Mouse (Mus musculus) ovary, postnatal 14 days (tissue): ENCODE measurements at regions not wholly inside any gene's neighbourhood (a gene's known extent, or its start where the extent isn't known, plus 50 kb on each side); places are given as distances from the start of the nearest gene placed in this dataset.

Experiments used
- DNase-seq: peaks from one replicate; pipeline ENCODE4 v3.0.0; 2022; ENCODE audit warnings: low spot score

DNA sequence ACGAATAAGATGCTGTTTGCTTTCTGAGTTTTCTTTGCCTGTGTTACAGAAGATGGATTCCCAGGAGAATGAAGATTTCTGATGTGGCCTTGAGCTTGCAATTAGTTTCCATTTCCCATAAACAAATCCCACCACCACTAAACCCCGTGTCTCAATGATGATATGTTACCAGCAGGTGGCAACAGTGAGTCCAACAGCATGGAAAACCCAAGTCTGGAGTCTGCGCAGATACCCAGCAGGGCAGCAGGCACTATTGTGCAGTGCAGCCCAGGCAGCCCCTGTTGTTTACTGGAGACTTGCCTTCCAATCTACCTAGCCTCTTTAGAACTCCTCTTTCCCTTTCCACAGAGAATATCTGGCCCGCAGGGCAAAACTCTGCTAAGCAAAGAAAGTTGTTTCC is 62.7 kb downstream of the Bmp2 start:
- DNase-seq = no peak

DNA sequence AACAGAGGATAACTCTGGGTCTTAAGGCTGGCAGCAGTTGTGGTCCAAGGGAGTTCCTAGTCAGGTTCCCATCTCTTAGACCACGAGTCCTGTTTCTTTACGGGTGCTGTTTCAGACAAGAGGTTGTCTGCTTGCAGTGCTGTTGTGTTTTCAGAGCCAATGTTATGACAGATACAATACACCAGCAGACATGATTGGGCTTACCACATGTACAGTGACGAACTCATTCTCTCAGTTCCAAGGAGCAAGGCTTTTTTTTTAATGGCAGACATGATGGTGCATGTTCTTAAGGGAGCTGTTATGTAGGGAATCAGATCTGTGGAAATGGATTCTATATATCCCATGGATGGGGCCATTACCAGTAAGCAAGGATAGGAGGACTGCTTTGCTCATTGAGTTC is 63.3 kb downstream of the Bmp2 start:
- DNase-seq = no peak

DNA sequence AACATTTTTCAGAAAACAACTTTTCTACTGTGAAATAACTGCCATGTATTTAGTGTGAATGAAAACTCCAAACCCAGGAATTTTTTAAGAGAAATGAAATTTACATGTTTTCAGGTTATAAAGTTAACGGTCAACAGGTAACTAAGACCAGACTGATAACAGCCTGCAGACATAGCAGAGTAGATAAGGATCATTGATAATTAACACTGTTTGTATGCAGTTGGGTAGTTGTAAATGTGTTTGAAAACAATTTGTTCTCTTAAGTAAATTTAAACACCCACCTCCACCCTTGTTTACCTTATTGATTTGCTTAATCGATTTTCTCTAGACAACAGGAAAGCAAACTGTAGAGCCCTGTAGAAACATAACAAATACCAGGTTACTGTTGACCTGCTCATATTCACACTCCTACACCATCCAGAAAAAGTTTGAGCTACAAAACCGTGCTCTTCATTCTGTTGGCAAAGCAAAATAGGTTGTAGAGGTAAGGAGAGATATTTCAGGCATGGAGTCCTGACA is 65.4 kb downstream of the Bmp2 start:
- no peak for DNase-seq

DNA sequence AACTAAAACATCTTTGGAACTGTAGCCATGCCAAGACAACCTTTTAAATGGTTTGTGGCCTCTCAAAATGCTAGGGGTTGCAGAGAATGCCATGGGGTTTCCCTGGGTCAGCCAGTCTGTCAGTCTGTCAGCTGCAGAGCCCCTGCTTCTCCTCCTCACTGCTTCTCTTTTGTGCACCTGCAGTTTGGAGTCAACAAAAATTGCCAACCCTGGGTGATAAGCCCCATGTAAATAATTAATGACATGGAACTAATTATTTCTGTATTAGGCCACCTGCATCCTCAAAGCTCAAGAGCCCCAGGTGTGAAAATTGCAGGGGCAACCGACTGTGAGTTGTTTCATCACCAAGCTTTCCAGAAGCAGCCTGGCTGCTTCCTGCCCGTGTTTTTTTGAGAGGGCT is 70.6 kb downstream of the Bmp2 start:
- no peak for DNase-seq

DNA sequence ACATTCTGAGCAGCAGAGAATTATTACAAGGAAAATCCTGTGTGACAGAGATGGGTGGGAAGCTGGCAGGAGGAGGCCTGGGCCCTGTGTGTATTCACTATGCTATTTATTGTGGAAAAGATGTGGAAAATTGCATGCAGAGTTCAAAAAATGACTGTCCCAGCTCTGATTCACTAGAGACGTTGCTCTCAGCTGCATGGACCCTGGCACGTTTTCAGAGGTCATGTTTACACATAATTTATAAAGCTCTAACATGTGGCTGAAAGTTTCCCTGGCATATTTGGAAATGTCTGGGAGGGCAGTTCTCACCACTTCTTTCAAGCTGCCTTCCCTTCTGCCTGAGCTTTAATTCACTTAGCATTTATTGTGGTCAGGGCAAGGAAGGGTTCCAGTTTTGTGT is 73.6 kb downstream of the Bmp2 start:
- DNase-seq = no peak

DNA sequence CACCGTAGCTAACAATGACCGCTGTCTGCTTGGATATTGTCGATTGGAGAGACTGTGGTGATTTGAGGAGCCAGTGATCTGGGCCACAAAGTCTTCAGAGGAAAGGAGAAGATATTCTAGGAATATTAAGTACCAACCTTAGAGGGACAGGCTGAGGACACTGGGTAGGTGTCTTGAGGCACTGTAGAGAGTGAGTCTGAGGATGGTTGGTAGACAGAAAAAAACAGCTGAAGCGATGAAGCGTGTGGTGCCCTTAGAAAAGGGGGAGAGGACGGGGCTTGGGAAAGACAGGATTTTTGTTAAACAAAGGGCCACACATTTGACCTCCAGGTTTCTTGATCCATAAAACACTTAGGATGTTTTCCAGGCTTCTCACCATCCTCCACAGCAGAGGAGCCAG is 76.9 kb downstream of the Bmp2 start:
- no peak for DNase-seq

DNA sequence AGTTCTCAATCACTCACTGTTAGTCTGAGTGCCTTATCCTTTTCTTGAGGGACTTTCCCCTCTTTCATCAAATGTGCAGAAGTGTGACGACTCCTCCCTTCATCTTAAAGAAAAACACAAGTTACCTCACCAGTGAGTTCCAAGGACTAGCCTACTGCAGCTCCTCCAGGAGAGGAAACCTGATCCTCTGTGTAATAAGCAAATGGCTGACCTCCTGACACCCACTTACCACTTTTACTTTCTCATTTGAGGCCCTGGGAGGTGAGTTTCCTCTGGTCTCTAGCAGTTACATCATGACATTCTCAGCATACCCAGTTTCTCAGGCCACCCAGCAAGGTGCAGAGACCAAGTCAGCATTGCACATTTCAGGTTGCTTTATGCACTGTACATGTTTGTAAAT is 83.5 kb downstream of the Bmp2 start:
- DNase-seq = no peak

DNA sequence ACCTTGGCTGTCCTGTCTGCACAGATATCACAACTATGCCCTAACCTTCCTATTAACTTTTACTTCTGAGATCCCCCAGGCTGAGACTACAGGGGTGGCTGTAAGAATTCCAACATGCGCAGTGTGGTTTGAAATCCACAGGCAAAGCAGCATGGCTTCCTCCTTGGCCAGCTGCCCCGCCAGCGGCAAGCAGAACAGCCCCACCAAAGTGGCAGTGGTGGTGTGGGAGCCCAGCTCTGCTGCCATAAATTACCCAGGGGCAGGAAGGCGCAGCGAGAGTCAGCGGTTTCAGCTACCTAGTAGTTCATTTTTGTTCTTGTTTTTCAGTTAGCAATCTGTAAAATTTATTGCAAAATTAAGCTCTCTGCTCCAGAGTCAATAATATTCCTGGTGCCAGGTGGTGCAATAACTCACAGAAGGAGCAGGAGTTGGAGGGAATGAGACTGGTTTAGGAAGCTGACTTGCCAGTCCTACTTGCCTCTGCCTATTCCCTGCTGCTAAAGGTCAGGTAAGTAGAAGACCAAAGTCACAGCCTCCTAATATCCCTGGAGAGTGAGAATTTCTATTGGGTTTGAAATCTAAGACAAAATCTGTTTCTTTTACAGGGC is 98.0 kb downstream of the Bmp2 start:
- DNase-seq = no peak

DNA sequence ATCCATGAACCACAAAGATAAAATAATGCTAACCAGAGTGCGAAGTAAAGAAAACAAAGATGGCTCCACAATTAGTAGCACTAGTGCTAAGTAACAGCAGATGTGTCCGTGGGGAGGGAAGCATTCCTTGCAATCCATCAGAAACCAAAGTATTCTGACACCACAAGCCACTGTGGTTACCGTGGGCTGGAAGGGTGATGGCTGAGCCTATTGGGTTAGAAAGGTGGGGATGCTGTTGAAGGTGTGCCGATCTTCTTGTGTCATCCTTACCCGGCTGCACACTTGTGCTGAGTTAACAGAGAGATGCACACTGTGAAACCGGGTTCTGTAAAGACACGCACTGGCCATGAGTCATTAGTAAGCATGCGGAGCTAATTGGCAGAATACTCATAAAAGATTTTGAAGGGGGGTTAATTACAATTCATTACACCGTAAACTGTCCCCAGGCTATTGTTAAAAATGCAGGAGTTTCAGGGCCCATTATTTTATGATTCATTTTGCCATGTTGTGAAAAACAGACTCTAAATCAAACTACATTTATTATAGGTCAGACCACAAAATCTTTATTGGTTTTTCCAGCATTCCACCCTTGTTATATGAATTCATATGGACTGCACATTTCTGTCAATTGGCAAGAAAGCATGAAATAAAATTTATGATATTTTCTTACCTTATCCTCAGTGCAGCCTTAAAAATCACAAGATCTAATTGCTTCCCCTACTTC is 114.5 kb downstream of the Bmp2 start:
- DNase-seq = no peak

DNA sequence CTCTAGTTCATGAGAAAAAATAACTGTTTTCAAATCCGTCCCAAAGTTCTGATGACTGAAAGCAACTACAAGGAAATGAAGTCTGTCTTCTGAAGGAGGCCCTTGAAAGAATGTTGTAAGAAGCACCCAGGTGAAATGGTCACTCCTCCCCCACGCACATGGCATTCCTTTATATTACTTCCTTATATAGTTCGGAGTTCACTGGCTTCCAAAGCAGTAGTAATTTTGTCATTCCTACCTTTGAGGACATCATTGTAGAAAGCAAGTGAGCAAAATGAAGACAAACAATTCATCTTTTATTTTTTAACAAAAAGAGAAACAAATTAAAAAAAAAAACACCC is 115.1 kb downstream of the Bmp2 start:
- no peak for DNase-seq

DNA sequence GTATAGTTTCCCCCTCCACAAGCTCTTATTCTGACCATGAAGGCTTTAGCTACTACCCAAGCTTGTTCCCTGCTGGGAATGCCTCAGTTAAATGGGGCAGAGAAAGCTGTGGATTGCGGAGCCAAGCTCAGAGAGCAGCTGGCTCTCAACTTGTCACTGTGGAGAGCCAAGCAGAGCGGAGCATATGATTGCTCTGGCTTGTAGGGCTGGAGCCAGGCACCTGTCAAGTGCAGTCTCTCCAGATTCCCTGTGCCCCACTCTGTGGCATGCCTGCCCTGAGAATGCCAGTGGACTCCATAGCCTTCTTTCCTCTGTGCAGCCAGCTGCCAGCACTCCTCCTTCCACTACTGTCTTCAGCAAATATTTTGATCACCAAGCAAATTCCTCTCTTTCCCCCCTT is 117.9 kb downstream of the Bmp2 start:
- DNase-seq = no peak

DNA sequence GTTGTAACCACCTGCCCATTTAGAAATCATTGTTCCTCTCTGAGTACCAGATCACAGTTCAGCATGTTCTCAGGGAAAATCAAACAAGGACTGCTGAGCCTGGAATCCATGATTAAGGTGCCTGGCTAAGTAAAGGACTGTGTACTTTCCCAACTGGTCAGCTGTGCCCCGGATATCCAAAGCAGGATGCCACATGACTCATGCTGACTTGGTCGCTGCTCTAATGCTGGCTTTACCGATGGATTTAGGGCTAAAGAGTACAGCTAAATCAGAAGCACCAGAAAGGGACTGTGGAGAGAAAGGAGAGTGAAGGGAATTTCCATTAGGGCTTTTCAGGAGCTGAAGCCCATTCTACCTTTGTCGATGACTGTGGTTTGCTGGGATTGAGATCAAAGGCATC is 119.6 kb downstream of the Bmp2 start:
- no peak for DNase-seq

DNA sequence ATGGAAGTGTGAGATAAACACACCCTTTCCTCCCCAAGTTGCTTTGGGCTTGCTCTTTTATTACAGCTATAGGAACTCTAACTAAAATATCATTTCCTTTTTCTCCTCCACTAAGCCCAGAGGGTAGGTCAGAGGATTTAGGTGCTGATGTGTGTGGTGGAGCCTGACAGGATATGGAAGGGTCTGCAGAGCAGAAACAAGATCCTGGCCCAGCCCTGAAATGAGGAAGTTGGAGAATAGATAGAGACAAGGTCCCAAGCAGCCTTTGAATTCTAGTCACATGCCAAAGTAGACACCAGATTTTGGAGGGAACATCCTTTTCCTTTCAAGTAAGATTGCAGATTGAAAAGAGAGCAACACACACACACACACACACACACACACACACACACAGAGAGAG is 132.4 kb downstream of the Bmp2 start:
- DNase-seq = no peak

DNA sequence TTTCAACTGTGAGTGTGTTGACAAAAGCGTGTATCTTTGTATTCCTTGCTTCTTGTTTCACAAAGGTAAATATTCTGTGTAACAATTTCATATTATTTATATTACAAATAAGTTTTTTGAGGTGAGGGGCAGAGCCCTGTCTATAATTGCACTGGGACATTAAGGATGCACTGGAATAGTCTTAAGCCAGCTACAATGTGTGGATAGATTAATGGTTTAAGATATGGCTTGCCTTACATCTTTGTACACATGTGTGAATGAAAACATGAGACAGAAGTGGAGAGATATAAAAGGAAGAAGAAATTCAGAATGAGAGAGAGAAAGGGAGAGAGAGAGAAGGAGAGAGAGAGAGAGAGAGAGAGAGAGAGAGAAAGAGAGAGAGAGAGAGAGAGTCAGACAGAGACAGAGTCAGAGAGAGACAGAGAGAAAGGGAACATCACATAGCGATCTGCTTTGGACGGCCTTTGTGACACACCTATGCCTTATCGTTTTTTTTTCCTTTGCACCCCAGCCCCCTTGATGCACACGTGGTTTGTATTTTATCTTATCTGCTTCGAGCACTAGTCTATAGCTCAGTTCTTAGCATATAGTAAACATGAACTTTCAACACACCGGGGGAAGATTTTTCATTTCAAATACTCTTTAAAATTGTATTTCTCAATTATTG is 136.3 kb downstream of the Bmp2 start:
- DNase-seq = no peak

DNA sequence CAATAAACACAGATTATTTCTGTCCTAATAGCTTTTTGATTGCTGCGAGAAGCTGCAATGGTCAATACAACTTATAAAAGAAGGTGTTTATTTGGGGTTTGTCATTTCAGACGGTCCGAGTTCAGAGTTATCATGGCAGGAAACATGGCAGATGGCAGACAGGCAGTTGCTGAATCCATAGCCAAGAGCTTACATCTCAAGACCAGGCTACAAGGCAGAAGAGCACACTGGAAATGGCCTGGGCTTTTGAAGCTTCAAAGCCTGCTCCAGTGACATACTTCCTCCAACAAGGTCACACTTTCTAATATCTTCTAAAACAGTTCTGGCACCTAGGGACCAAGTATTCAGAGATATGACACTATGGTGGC is 136.8 kb downstream of the Bmp2 start:
- no peak for DNase-seq

DNA sequence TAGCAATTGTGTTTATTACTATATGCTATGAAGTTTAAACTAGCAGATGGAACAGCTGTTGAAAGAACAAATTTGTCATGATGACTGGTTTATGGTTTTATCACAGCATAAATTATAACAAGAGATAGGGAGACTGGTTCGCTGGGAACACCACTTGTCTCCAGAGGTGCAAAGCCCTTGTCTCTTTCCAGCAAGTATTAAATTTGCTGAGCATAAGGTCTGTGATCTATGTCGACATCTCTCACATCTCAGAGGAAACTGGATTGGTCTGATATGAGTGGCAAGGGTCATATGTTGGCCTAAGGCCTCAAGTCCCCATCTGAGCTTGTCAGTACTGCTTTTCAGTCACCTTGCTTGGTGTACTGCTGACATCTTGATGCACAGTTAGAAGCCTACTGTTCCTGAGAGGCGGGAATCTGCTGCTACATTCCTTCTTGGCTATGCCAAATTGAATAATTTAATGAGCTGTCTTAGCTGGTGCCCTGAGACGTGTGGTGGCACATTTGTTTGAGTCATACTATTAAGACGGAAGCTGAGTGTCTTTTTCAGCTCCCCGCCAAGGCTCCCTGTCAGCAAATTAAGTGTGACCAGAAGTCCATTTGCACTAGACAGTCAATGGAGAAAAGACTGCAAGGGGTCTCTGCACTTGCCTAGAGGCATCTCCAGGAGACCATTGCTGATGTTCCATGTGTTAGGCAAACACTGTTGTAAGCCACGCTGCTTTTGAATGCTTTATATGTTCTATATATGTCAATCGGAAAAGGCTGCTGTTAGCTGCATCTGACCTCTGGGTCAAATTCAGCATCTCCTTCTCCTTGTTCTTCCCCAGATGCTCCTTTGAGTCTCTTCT is 157.0 kb downstream of the Bmp2 start:
- no peak for DNase-seq

DNA sequence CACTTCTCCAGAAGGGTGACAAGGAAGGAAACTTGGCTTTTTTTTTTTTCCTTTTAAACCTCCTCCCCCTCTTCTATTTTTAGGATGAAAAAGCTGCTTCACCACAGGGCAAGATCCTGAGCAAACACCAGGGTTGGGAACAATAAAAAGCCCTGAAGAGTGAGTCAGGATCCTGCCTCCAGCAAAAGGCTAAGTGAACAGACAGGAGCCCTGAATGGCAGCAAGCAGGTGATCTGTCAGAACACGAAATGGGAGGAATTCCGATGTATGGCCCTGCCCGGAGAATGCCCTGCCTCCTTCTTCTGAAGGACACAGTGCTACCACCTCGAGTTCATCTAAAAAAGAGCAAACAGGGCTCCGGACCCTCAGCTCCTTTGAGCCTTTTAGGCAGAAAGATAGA is 164.3 kb downstream of the Bmp2 start:
- DNase-seq = no peak

DNA sequence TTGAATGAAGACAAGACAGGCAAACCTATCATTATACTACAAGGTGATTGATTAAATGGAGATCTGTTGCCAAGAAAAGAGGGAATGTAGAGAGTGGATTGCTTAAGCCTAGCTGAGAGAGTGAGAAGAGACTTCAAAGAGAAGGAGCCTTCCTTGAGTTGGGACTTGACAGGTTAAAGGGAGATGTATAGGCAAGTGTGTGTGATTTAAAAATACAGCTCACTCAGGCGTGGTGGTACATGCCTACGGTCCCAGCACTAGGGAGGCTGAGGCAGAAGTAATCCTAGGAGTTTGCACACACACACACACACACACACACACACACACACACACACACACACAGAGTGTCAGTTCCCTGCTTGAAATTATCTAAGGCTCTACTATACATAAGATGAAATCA is 165.1 kb downstream of the Bmp2 start:
- no peak for DNase-seq

DNA sequence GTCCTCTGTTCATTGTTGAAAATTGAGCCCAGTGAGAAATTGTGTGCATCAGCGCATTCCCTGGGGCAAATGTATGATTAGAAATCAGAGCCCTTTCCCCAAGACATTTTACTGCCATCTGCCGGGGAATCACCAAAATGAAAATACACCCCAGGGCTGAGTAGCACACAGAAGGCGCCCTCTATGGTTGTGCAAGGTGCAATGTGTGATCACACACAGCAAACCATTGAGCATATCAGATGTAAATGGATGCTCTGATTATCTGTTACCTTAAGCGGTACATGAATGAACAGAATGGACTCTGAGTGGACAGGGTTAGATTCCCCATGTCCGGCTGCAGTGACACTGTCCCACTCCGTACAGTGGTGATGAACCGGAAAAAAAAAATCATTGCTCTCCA is 172.4 kb downstream of the Bmp2 start:
- DNase-seq = peak; percentile 2

DNA sequence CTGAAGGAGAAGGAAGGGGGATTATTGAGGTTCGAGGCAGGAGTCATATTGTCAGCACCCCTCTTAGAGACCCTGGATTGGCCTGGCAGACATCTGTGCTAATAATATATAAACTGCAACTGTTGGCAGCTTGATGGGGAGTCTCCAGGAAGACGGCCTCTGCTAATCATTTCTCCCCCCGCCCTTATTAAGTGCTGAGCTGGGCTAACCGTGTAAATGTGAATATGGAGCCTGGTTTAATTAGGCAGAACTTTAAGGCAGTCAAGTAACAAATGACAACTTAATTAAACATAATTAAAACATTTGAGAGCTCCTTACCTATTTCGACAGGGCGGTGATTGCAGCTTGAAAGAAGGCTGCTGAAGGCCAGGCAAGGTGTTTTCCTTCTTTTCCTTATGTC is 172.8 kb downstream of the Bmp2 start:
- DNase-seq = no peak

DNA sequence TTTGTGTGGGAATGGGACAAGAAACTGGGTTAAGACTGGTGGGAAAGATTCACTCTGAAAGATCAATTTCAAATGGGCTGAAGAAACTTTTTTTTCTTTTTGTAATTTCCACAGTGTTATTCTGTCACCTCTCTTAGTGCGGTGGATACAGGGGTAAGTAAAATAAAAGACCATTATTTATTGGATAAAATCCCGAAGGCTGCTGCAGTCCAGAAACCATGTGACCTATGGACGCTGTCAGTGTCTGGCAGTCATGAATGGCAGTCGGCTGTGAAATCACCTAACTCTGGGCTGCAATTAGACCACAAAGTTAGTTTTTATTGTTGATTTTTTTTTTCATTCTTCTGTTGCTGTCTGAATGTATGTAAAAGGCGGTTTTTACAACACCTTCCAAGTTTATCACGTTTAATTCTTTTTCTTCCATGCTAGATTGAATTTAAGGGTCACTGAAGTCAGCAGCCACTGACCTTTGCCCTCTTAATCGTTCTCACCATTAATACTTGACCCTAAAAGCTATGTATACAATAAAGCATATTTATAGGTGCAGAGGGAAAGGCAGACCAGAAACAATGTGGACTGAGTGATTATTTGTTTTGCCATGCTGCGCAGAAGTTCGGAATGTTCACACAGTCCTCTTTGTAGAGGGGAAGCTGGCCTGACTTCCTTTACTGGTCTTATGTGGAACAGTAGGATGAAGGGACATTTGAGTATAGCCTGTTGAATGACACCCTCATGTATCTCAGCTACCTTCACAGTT is 182.7 kb downstream of the Bmp2 start:
- DNase-seq = no peak

DNA sequence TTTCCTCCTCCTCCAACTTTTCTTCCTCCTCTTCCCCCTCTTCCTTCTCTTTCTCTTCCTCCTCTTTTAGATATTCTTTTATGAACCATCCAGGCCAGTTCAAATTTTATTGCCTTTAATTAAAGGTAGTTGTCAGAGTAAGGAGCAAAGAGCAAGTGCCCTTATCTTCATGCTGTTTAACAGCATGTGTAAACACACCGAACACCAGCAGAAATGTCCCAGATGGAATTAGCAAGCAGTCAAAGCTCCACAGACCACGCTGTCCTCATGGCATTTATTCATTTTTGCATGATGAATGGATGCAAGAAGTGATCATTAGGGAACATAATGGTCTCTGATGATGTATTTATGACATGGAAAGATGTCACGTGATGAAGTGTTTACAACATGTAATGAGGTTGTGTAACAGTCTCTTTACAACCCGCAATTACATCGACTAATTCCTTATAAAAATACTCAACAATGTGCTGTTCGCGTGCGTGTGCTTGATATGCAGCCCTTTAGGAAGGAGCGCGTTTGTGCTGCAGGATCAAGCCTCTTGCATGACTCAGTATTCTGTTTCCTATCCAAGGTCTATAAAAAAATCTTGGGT is 187.0 kb downstream of the Bmp2 start:
- no peak for DNase-seq
